Mouse (Mus musculus) midbrain, embryonic 16.5 days (tissue): ENCODE results near the gene Naip2. TPM values are rescaled to one million over a fixed set of nuclear protein-coding genes. Genes with fewer than 3 reads are reported as not detected.
A peak's percentile ranks its signal among the peaks of the same experiment; 100 is the strongest.

Experiments used
- ATAC-seq: fragments of 200-750 bp; cut with Nextera tagmentation; 2 replicates; pipeline ENCODE4 v1.8.0; 2017; ENCODE audit warnings: moderate TSS enrichment
- H3K27ac ChIP-seq: fragments of 300-500 bp; sonication (generic); 2 replicates; pipeline ENCODE4 v1.5.1; 2014; ENCODE audit warnings: mild to moderate bottlenecking, low read length, mixed read lengths
- H3K27me3 ChIP-seq: fragments of 300-500 bp; sonication (generic); 2 replicates; pipeline ENCODE4 v1.6.1; 2014; ENCODE audit warnings: low read depth, low read length, mixed read lengths; ENCODE audit not compliant: control insufficient read depth, insufficient read depth
- H3K36me3 ChIP-seq: fragments of 300-500 bp; sonication (generic); 2 replicates; pipeline ENCODE4 v1.6.1; 2014; ENCODE audit warnings: mild to moderate bottlenecking, low read length, moderate library complexity, mixed read lengths; ENCODE audit not compliant: control insufficient read depth, insufficient read depth
- H3K4me1 ChIP-seq: fragments of 300-500 bp; sonication (generic); 2 replicates; pipeline ENCODE4 v1.6.1; 2014; ENCODE audit warnings: mild to moderate bottlenecking, low read length, mixed read lengths; ENCODE audit not compliant: control insufficient read depth, insufficient read depth
- H3K4me2 ChIP-seq: fragments of 300-500 bp; sonication (generic); 2 replicates; pipeline ENCODE4 v1.6.1; 2014; ENCODE audit warnings: mild to moderate bottlenecking, low read length, mixed read lengths
- H3K4me3 ChIP-seq: fragments of 300-500 bp; sonication (generic); 2 replicates; pipeline ENCODE4 v1.5.1; 2014; ENCODE audit warnings: low read depth, mild to moderate bottlenecking, low read length, moderate library complexity, mixed read lengths
- H3K9ac ChIP-seq: fragments of 300-500 bp; sonication (generic); 2 replicates; pipeline ENCODE4 v1.6.1; 2014; ENCODE audit warnings: low read depth, low read length, mixed read lengths
- H3K9me3 ChIP-seq: fragments of 300-500 bp; sonication (generic); replicated peaks from 2 replicates; pipeline ENCODE4 v1.6.1; 2014; ENCODE audit warnings: mild to moderate bottlenecking, low read length, mixed read lengths; ENCODE audit not compliant: control insufficient read depth, poor library complexity, severe bottlenecking
- WGBS: fragments of 180-500 bp; shearing (Covaris S2); extraction: QIAGEN DNeasy Blood & Tissue Kit; methylation state at CpG from one replicate; pipeline ENCODE4 v1.1.7; 2014; 5-methylcytosine and 5-hydroxymethylcytosine counted together
- polyA plus RNA-seq: library from polyadenylated mRNA; unstranded; fragments of >200 nt; fragmentation: Nextera tagmentation; extraction: Ambion mirVana; gene quantifications from 2 replicates; pipeline ENCODE4 v1.2.1, GENCODE M21; 2015

The Naip2 gene
- polyA plus RNA-seq, 1 experiment from 2014 or later, result 0.06 TPM

GRCm38 (mm10) chr13:100124423-100125257 lies 77.3 kb downstream of the Naip2 start, which contains the start of gene Smn1:
TSS of gene Smn1 (plus strand) at chr13:100124852.
- Histone ChIP-seq H3K9ac (peak within 1 kb of the TSS; percentile 82), H3K9me3 (no peaks in the 10 kb centered on the region), H3K36me3 (peaks cover 20% of the 10 kb centered on the region), H3K4me3 (peak within 1 kb of the TSS; percentile 61), H3K4me2 (peak within 1 kb of the TSS; percentile 93), H3K27ac (peak within 1 kb of the TSS; percentile 2; the same call in 1 of the 2 replicates), H3K27me3 (no peaks in the 10 kb centered on the region), H3K4me1 (peaks cover 14% of the 10 kb centered on the region)
- 4% methylated on average over 42 of the region's 42 CpGs for WGBS
- ATAC-seq, result peak; percentile 98

- WGBS, result 87% methylated on average over 3 of the region's 3 CpGs
- H3K9ac ChIP-seq, result peak overlapping the region; percentile 82
These were observed 77.9 kb downstream of the Naip2 start for GRCm38 (mm10) chr13:100123970-100124369.

GRCm38 (mm10) chr13:100112218-100112972 lies 89.5 kb downstream of the Naip2 start:
- no peak for ATAC-seq
- no peaks in the 10 kb centered on the region for H3K27me3 ChIP-seq
- no peak overlapping the region for H3K4me2 ChIP-seq
- H3K27ac ChIP-seq, result no peak overlapping the region
- H3K36me3 ChIP-seq, result peaks cover 14% of the 10 kb centered on the region; the same call in 1 of the 2 replicates
- H3K9ac ChIP-seq, result no peak overlapping the region
- H3K9me3 ChIP-seq, result no peaks in the 10 kb centered on the region; the same call in 1 of the 2 replicates
- WGBS, result 42% methylated on average over 5 of the region's 5 CpGs
- H3K4me3 ChIP-seq, result no peak overlapping the region
- H3K4me1 ChIP-seq, result peaks cover 13% of the 10 kb centered on the region

More at GRCm38 (mm10) chr13:100123970-100124369, 77.9 kb downstream of the Naip2 start:
- Histone ChIP-seq H3K4me2 (peak overlapping the region; percentile 64), H3K27ac (no peak overlapping the region), H3K4me3 (peak overlapping the region; percentile 61), H3K4me1 (peaks cover 14% of the 10 kb centered on the region), H3K9me3 (no peaks in the 10 kb centered on the region), H3K27me3 (no peaks in the 10 kb centered on the region), H3K36me3 (peaks cover 16% of the 10 kb centered on the region)
- ATAC-seq, result peak; percentile 36; the same call in 1 of the 2 replicates

GRCm38 (mm10) chr13:100107652-100108472 lies 94.0 kb downstream of the Naip2 start, which contains the start of gene Serf1:
TSS of gene Serf1 (plus strand) at chr13:100108012.
- Histone ChIP-seq H3K4me3 (peak within 1 kb of the TSS; percentile 97), H3K27me3 (no peaks in the 10 kb centered on the region), H3K9ac (peak within 1 kb of the TSS; percentile 96), H3K4me2 (peak within 1 kb of the TSS; percentile 83), H3K27ac (peak within 1 kb of the TSS; percentile 84), H3K4me1 (peaks cover 22% of the 10 kb centered on the region), H3K9me3 (no peaks in the 10 kb centered on the region; the same call in 1 of the 2 replicates), H3K36me3 (no peaks in the 10 kb centered on the region)
- peak; percentile 81 for ATAC-seq
- WGBS, result under 1% methylated on average over 68 of the region's 76 CpGs

GRCm38 (mm10) chr13:100103748-100104254 lies 98.1 kb downstream of the Naip2 start, which contains the start of gene Bdp1:
TSS of gene Bdp1 (minus strand) at chr13:100104070.
- Histone ChIP-seq H3K9me3 (no peaks in the 10 kb centered on the region; the same call in 1 of the 2 replicates), H3K27me3 (no peaks in the 10 kb centered on the region), H3K4me2 (peak within 1 kb of the TSS; percentile 87), H3K9ac (peak within 1 kb of the TSS; percentile 88), H3K4me1 (peaks cover 29% of the 10 kb centered on the region), H3K36me3 (no peaks in the 10 kb centered on the region), H3K4me3 (peak within 1 kb of the TSS; percentile 95), H3K27ac (peak within 1 kb of the TSS; percentile 78)
- peak; percentile 74 for ATAC-seq
- whole genome bisulfite sequencing, result under 1% methylated on average over 40 of the region's 44 CpGs

- no peaks in the 10 kb centered on the region; the same call in 1 of the 2 replicates for H3K9me3 ChIP-seq
- ATAC-seq, result no peak
- peak overlapping the region; percentile 88 for H3K9ac ChIP-seq
- peak overlapping the region; percentile 78 for H3K27ac ChIP-seq
- 0 out of 2 replicates have a peak, but pooled peaks cover 2% of the 10 kb centered on the region for H3K36me3 ChIP-seq
- H3K4me2 ChIP-seq, result peak overlapping the region; percentile 87
- peak overlapping the region; percentile 95 for H3K4me3 ChIP-seq
- H3K4me1 ChIP-seq, result peaks cover 26% of the 10 kb centered on the region
- H3K27me3 ChIP-seq, result no peaks in the 10 kb centered on the region
- 8% methylated on average over 15 of the region's 15 CpGs for WGBS
These were observed 98.7 kb downstream of the Naip2 start for GRCm38 (mm10) chr13:100103052-100103658.

GRCm38 (mm10) chr13:100098808-100099207 lies 103.1 kb downstream of the Naip2 start:
- no peaks in the 10 kb centered on the region for H3K9me3 ChIP-seq
- 93% methylated on average over 6 of the region's 6 CpGs for WGBS

More at GRCm38 (mm10) chr13:100098808-100099207, 103.1 kb downstream of the Naip2 start:
- Histone ChIP-seq H3K4me2 (no peak overlapping the region), H3K27ac (no peak overlapping the region), H3K4me3 (no peak overlapping the region), H3K4me1 (peaks cover 18% of the 10 kb centered on the region), H3K9ac (no peak overlapping the region), H3K36me3 (peaks cover 15% of the 10 kb centered on the region), H3K27me3 (no peaks in the 10 kb centered on the region)
- ATAC-seq, result no peak
